In the genomic region with DNA sequence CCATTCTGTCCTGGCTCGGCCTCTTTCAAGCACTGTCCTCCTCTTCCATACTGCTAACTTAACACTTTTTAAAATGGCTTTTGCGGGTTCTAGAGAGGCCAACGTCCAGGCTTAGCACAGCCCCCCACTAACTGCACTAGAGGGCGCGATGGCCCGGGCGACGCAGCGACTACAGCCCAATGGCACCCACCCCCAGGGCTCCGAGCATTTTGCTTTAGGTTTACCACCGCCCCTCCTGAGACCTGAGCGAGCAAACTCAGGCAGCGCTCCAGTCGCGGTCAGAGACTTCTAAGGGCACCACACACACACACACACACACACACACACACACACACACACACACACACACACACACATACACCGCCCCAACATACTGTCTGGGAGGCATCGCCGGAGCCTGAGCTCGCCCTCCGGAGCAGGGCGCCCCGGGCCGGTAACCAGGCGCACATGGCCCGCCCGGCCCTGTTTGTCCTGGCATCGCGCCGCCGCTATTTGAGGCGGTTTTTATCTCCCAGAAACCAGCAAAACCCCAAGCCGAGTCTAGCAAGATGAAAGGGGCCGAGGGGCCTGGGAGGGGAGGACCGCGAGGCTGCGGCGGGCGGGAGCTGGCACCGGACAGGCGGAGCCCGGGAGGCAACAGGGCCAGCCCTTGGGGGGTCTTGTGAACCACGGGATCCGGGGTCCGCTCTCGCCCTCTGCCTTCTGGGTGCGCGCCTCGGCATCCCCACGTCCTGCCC, we compare ENCODE assay signal across 9 mouse cellular contexts. TPM values are rescaled to one million over a fixed set of nuclear protein-coding genes. Genes with fewer than 3 reads are reported as not detected.
DNase-seq lines count a peak whose midpoint lies in the region; ATAC-seq and TF ChIP-seq lines count a peak whose summit lies in the region.
"Had no signal": no experiment of that assay in that cellular context is flagged by ENCODE, and none has a peak within 500 bp of the region (broad histone marks: within the 10 kb centered on the region; RNA-seq: fewer than 3 reads in every experiment).

No protein-coding gene starts in this region.

- H3K9ac ChIP-seq in hindbrain, embryonic 14.5 days = peak overlapping the region; percentile 63
- H3K9ac ChIP-seq in limb, embryonic 11.5 days (ENCODE audit: low read length) = peak overlapping the region; percentile 80
- H3K9ac ChIP-seq in midbrain, embryonic 13.5 days (replicated peaks) = peak overlapping the region; percentile 69
- peak overlapping the region; percentile 73 for H3K9ac ChIP-seq in stomach, postnatal 0 days (ENCODE audit: low read length)

- TF ChIP-seq POLR2A in bone marrow, adult 2 months (IDR thresholded peaks at IDR 0.05; ENCODE audit: borderline replicate concordance, control insufficient read depth, low read depth, low read length) = no peak

- WGBS in bone marrow, adult 2 months = under 1% methylated on average over 49 of the region's 49 CpGs
- under 1% methylated on average over 45 of the region's 49 CpGs for WGBS in hindbrain, embryonic 14.5 days
- WGBS in limb, embryonic 11.5 days = under 1% methylated on average over 49 of the region's 49 CpGs
- WGBS in midbrain, embryonic 13.5 days = under 1% methylated on average over 46 of the region's 49 CpGs
- 1% methylated on average over 45 of the region's 49 CpGs for WGBS in stomach, postnatal 0 days

- H3K9me3 ChIP-seq in erythroblast, embryonic 14.5 days (ENCODE audit: control insufficient read depth, low read length) = peaks cover 6% of the 10 kb centered on the region; the same call in 1 of the 2 replicates
- H3K9me3 ChIP-seq in hindbrain, embryonic 14.5 days (ENCODE audit: control insufficient read depth, low read length) = no peaks in the 10 kb centered on the region
- H3K9me3 ChIP-seq in limb, embryonic 11.5 days (ENCODE audit: control insufficient read depth, low read length) = no peaks in the 10 kb centered on the region
- H3K9me3 ChIP-seq in midbrain, embryonic 13.5 days = no peaks in the 10 kb centered on the region
- no peaks in the 10 kb centered on the region for H3K9me3 ChIP-seq in stomach, postnatal 0 days (ENCODE audit: control insufficient read depth, low read length)

- ATAC-seq in erythroblast, adult 5-6 weeks (replicated peaks; ENCODE audit: low FRiP score, poor library complexity, severe bottlenecking) = no peak
- ATAC-seq in hindbrain, embryonic 14.5 days (ENCODE audit: low FRiP score) = peak; percentile 47; the same call in 1 of the 2 replicates
- ATAC-seq in limb, embryonic 11.5 days (ENCODE audit: insufficient number of reproducible peaks, low FRiP score, low TSS enrichment, low read depth) = peak; percentile 45; the same call in 1 of the 2 replicates
- peak; percentile 74 for ATAC-seq in midbrain, embryonic 13.5 days
- peak; percentile 55 for ATAC-seq in stomach, postnatal 0 days (ENCODE audit: low FRiP score, low TSS enrichment)

- peak overlapping the region; percentile 49 for H3K27ac ChIP-seq in bone marrow, adult 2 months (ENCODE audit: control insufficient read depth, insufficient read depth, low read depth, low read length, poor library complexity)
- H3K27ac ChIP-seq in hindbrain, embryonic 14.5 days = peak overlapping the region; percentile 60; the same call in 1 of the 2 replicates
- H3K27ac ChIP-seq in limb, embryonic 11.5 days (replicated peaks; ENCODE audit: low read depth, low read length) = peak overlapping the region; percentile 94
- peak overlapping the region; percentile 74 for H3K27ac ChIP-seq in midbrain, embryonic 13.5 days
- peak overlapping the region; percentile 73 for H3K27ac ChIP-seq in stomach, postnatal 0 days (replicated peaks)

- peak overlapping the region; percentile 45 for H3K4me3 ChIP-seq in erythroblast, embryonic 14.5 days (replicated peaks)
- H3K4me3 ChIP-seq in bone marrow, adult 2 months (replicated peaks; ENCODE audit: control insufficient read depth, low read depth, low read length) = no peak overlapping the region
- H3K4me3 ChIP-seq in hindbrain, embryonic 14.5 days (replicated peaks; ENCODE audit: low read length) = peak overlapping the region; percentile 41
- H3K4me3 ChIP-seq in limb, embryonic 11.5 days (ENCODE audit: low read depth, low read length) = peak overlapping the region; percentile 44
- peak overlapping the region; percentile 51 for H3K4me3 ChIP-seq in midbrain, embryonic 13.5 days (replicated peaks)
- peak overlapping the region; percentile 48 for H3K4me3 ChIP-seq in stomach, postnatal 0 days (ENCODE audit: low read depth, low read length)

- peak overlapping the region; percentile 83 for H3K4me2 ChIP-seq in hindbrain, embryonic 14.5 days (replicated peaks)
- H3K4me2 ChIP-seq in limb, embryonic 11.5 days (ENCODE audit: low read depth, severe bottlenecking) = peak overlapping the region; percentile 71
- peak overlapping the region; percentile 94 for H3K4me2 ChIP-seq in midbrain, embryonic 13.5 days (replicated peaks)
- H3K4me2 ChIP-seq in stomach, postnatal 0 days (replicated peaks; ENCODE audit: low read depth) = peak overlapping the region; percentile 88

- TF ChIP-seq CTCF in bone marrow, adult 2 months (IDR thresholded peaks at IDR 0.05; ENCODE audit: control insufficient read depth, insufficient read depth, low read length) = no peak
- peak; percentile 60 for TF ChIP-seq CTCF in stomach, postnatal 0 days (IDR thresholded peaks at IDR 0.05; ENCODE audit: low read depth)

- no peak for TF ChIP-seq EP300 in stomach, postnatal 0 days (optimal IDR thresholded peaks at IDR 0.05)

- no peaks in the 10 kb centered on the region for H3K36me3 ChIP-seq in erythroblast, embryonic 14.5 days (ENCODE audit: control insufficient read depth)
- no peaks in the 10 kb centered on the region for H3K36me3 ChIP-seq in hindbrain, embryonic 14.5 days (replicated peaks; ENCODE audit: control insufficient read depth, insufficient read depth)
- H3K36me3 ChIP-seq in limb, embryonic 11.5 days (ENCODE audit: control insufficient read depth, insufficient read depth, low read length) = no peaks in the 10 kb centered on the region
- H3K36me3 ChIP-seq in midbrain, embryonic 13.5 days = no peaks in the 10 kb centered on the region
- no peaks in the 10 kb centered on the region for H3K36me3 ChIP-seq in stomach, postnatal 0 days (ENCODE audit: control insufficient read depth, insufficient read depth, low read length)

- H3K27me3 ChIP-seq in erythroblast, embryonic 14.5 days (ENCODE audit: control insufficient read depth) = peaks cover 74% of the 10 kb centered on the region
- H3K27me3 ChIP-seq in hindbrain, embryonic 14.5 days (ENCODE audit: control insufficient read depth, insufficient read depth, low read length) = peaks cover 42% of the 10 kb centered on the region
- no peaks in the 10 kb centered on the region; the same call in 1 of the 2 replicates for H3K27me3 ChIP-seq in limb, embryonic 11.5 days (ENCODE audit: control insufficient read depth, insufficient read depth, low read length)
- peaks cover 47% of the 10 kb centered on the region for H3K27me3 ChIP-seq in midbrain, embryonic 13.5 days
- no peaks in the 10 kb centered on the region for H3K27me3 ChIP-seq in stomach, postnatal 0 days (ENCODE audit: control insufficient read depth, insufficient read depth, low read length)

- peak; percentile 38 for DNase-seq in gastrocnemius, adult 18-20 months (ENCODE audit: low spot score)
- DNase-seq in hindbrain, embryonic 14.5 days (ENCODE audit: low spot score) = peak; percentile 56
- DNase-seq in limb, embryonic 11.5 days (ENCODE audit: low spot score) = peak; percentile 82
- peak; percentile 78 for DNase-seq in stomach, postnatal 0 days (ENCODE audit: low spot score)

- H3K4me1 ChIP-seq in erythroblast, embryonic 14.5 days (ENCODE audit: control insufficient read depth) = peaks cover 17% of the 10 kb centered on the region
- H3K4me1 ChIP-seq in bone marrow, adult 2 months (ENCODE audit: control insufficient read depth, insufficient read depth, low read length) = peaks cover 2% of the 10 kb centered on the region; the same call in 1 of the 2 replicates
- peaks cover 21% of the 10 kb centered on the region for H3K4me1 ChIP-seq in hindbrain, embryonic 14.5 days (replicated peaks; ENCODE audit: control insufficient read depth, insufficient read depth, low read length)
- peaks cover 34% of the 10 kb centered on the region for H3K4me1 ChIP-seq in limb, embryonic 11.5 days (ENCODE audit: control insufficient read depth, insufficient read depth, low read length)
- H3K4me1 ChIP-seq in midbrain, embryonic 13.5 days (replicated peaks) = peaks cover 35% of the 10 kb centered on the region
- H3K4me1 ChIP-seq in stomach, postnatal 0 days (replicated peaks; ENCODE audit: control insufficient read depth, insufficient read depth) = peaks cover 3% of the 10 kb centered on the region; the same call in 1 of the 2 replicates

RNA-seq across cellular contexts. Expression of gene Aaas, which starts 4.7 kb away (rescaled TPM):
- polyA plus RNA-seq in erythroblast, embryonic 14.5 days (2012) = 13.7 and 18.1 TPM in 2 replicates
- 30.3 and 60.7 TPM in 2 replicates for total RNA-seq in erythroblast, adult 5-6 weeks (2015; ENCODE audit: low replicate concordance)
- 11.7 and 49.7 TPM in 2 replicates for total RNA-seq in erythroblast, adult 5-6 weeks (2017; ENCODE audit: low replicate concordance)
- polyA plus RNA-seq in bone marrow, adult 2 months (2011; ENCODE audit: insufficient read depth, insufficient read length, low replicate concordance, missing spikeins) = 56.6 and 97.9 TPM in 2 replicates
- total RNA-seq in gastrocnemius, adult 18-20 months (2021) = 10 to 100 TPM in 1 of 2 experiments, 1 to 10 TPM in 1; 6.6 to 11.4 TPM
- 30.7 and 33.8 TPM in 2 replicates for polyA plus RNA-seq in hindbrain, embryonic 14.5 days (2014; fragmentation: Nextera tagmentation; extraction: Ambion mirVana)
- 115 and 116 TPM in 2 replicates for polyA plus RNA-seq in limb, embryonic 11.5 days (2014; fragmentation: Nextera tagmentation; extraction: Ambion mirVana)
- 41.4 and 44.1 TPM in 2 replicates for polyA plus RNA-seq in midbrain, embryonic 13.5 days (2015; fragmentation: Nextera tagmentation; extraction: Ambion mirVana)
- polyA plus RNA-seq in stomach, postnatal 0 days (2015; fragmentation: Nextera tagmentation; extraction: Ambion mirVana) = 21.1 and 21.7 TPM in 2 replicates

RNA-seq across cellular contexts. Expression of gene Sp7, which starts 11.7 kb away (rescaled TPM):
- not detected in 2 replicates for polyA plus RNA-seq in erythroblast, embryonic 14.5 days (2012)
- not detected in 2 replicates for total RNA-seq in erythroblast, adult 5-6 weeks (2015; ENCODE audit: low replicate concordance)
- total RNA-seq in erythroblast, adult 5-6 weeks (2017; ENCODE audit: low replicate concordance) = not detected in 2 replicates
- polyA plus RNA-seq in bone marrow, adult 2 months (2011; ENCODE audit: insufficient read depth, insufficient read length, low replicate concordance, missing spikeins) = 3.2 and 3.5 TPM in 2 replicates
- not detected for total RNA-seq in gastrocnemius, adult 18-20 months (2021)
- 0.64 and 0.82 TPM in 2 replicates for polyA plus RNA-seq in hindbrain, embryonic 14.5 days (2014; fragmentation: Nextera tagmentation; extraction: Ambion mirVana)
- polyA plus RNA-seq in limb, embryonic 11.5 days (2014; fragmentation: Nextera tagmentation; extraction: Ambion mirVana) = 1.7 and 2.3 TPM in 2 replicates
- 0.14 and 0.28 TPM in 2 replicates for polyA plus RNA-seq in midbrain, embryonic 13.5 days (2015; fragmentation: Nextera tagmentation; extraction: Ambion mirVana)
- polyA plus RNA-seq in stomach, postnatal 0 days (2015; fragmentation: Nextera tagmentation; extraction: Ambion mirVana) = 0.40 and 0.41 TPM in 2 replicates
- total RNA-seq: MEL had no signal

RNA-seq across cellular contexts. Expression of gene Myg1, which starts 23.8 kb away (rescaled TPM):
- 6.4 and 8.0 TPM in 2 replicates for polyA plus RNA-seq in erythroblast, embryonic 14.5 days (2012)
- 9.4 and 10.0 TPM in 2 replicates for total RNA-seq in erythroblast, adult 5-6 weeks (2015; ENCODE audit: low replicate concordance)
- total RNA-seq in erythroblast, adult 5-6 weeks (2017; ENCODE audit: low replicate concordance) = 14.3 and 14.9 TPM in 2 replicates
- polyA plus RNA-seq in bone marrow, adult 2 months (2011; ENCODE audit: insufficient read depth, insufficient read length, low replicate concordance, missing spikeins) = 40.0 and 43.6 TPM in 2 replicates
- total RNA-seq in gastrocnemius, adult 18-20 months (2021) = 10 to 100 TPM; 12.9 to 20.2 TPM
- 77.4 and 78.4 TPM in 2 replicates for polyA plus RNA-seq in hindbrain, embryonic 14.5 days (2014; fragmentation: Nextera tagmentation; extraction: Ambion mirVana)
- 122 and 133 TPM in 2 replicates for polyA plus RNA-seq in limb, embryonic 11.5 days (2014; fragmentation: Nextera tagmentation; extraction: Ambion mirVana)
- 93.8 and 105 TPM in 2 replicates for polyA plus RNA-seq in midbrain, embryonic 13.5 days (2015; fragmentation: Nextera tagmentation; extraction: Ambion mirVana)
- 39.7 and 44.8 TPM in 2 replicates for polyA plus RNA-seq in stomach, postnatal 0 days (2015; fragmentation: Nextera tagmentation; extraction: Ambion mirVana)

RNA-seq across cellular contexts. Expression of gene Pfdn5, which starts 29.4 kb away (rescaled TPM):
- polyA plus RNA-seq in erythroblast, embryonic 14.5 days (2012) = 1.2 and 3.3 TPM in 2 replicates
- total RNA-seq in erythroblast, adult 5-6 weeks (2015; ENCODE audit: low replicate concordance) = 71.1 and 131 TPM in 2 replicates
- 120 and 128 TPM in 2 replicates for total RNA-seq in erythroblast, adult 5-6 weeks (2017; ENCODE audit: low replicate concordance)
- 352 and 432 TPM in 2 replicates for polyA plus RNA-seq in bone marrow, adult 2 months (2011; ENCODE audit: insufficient read depth, insufficient read length, low replicate concordance, missing spikeins)
- total RNA-seq in gastrocnemius, adult 18-20 months (2021) = 100 to 1,000 TPM; 264 to 302 TPM
- polyA plus RNA-seq in hindbrain, embryonic 14.5 days (2014; fragmentation: Nextera tagmentation; extraction: Ambion mirVana) = 518 and 626 TPM in 2 replicates
- 463 and 490 TPM in 2 replicates for polyA plus RNA-seq in limb, embryonic 11.5 days (2014; fragmentation: Nextera tagmentation; extraction: Ambion mirVana)
- polyA plus RNA-seq in midbrain, embryonic 13.5 days (2015; fragmentation: Nextera tagmentation; extraction: Ambion mirVana) = 472 and 474 TPM in 2 replicates
- polyA plus RNA-seq in stomach, postnatal 0 days (2015; fragmentation: Nextera tagmentation; extraction: Ambion mirVana) = 321 and 336 TPM in 2 replicates

RNA-seq across cellular contexts. Expression of gene Sp1, which starts 50.6 kb away (rescaled TPM):
- polyA plus RNA-seq in erythroblast, embryonic 14.5 days (2012) = 0.32 and 0.93 TPM in 2 replicates
- 42.2 and 66.3 TPM in 2 replicates for total RNA-seq in erythroblast, adult 5-6 weeks (2015; ENCODE audit: low replicate concordance)
- total RNA-seq in erythroblast, adult 5-6 weeks (2017; ENCODE audit: low replicate concordance) = 20.2 and 23.1 TPM in 2 replicates
- 13.8 and 35.2 TPM in 2 replicates for polyA plus RNA-seq in bone marrow, adult 2 months (2011; ENCODE audit: insufficient read depth, insufficient read length, low replicate concordance, missing spikeins)
- 10 to 100 TPM; 16.1 to 19.3 TPM for total RNA-seq in gastrocnemius, adult 18-20 months (2021)
- polyA plus RNA-seq in hindbrain, embryonic 14.5 days (2014; fragmentation: Nextera tagmentation; extraction: Ambion mirVana) = 5.3 and 6.2 TPM in 2 replicates
- 11.8 and 13.3 TPM in 2 replicates for polyA plus RNA-seq in limb, embryonic 11.5 days (2014; fragmentation: Nextera tagmentation; extraction: Ambion mirVana)
- 5.6 TPM in 2 replicates for polyA plus RNA-seq in midbrain, embryonic 13.5 days (2015; fragmentation: Nextera tagmentation; extraction: Ambion mirVana)
- polyA plus RNA-seq in stomach, postnatal 0 days (2015; fragmentation: Nextera tagmentation; extraction: Ambion mirVana) = 4.4 and 4.7 TPM in 2 replicates
